Mouse (Mus musculus) Patski (cell line): ENCODE measurements at regions not wholly inside any gene's neighbourhood (a gene's known extent, or its start where the extent isn't known, plus 50 kb on each side); places are given as distances from the start of the nearest gene placed in this dataset.

ENCODE experiments used
- ATAC-seq: fragments of 100-300 bp; one replicate; pipeline ENCODE4 v1.8.0; 2021
- CTCF ChIA-PET: fragments of 350-600 bp; sonication (Branson Sonifier 250); formaldehyde crosslinking; loops from one replicate; lab custom pipeline; 2022; ENCODE audit warnings: inconsistent platforms; lab: Charles Lee
- POLR2A ChIA-PET: fragments of 350-600 bp; sonication (Branson Sonifier 250); formaldehyde crosslinking; loops from one replicate; lab custom pipeline; 2022; ENCODE audit warnings: antibody characterized with exemption, inconsistent platforms; lab: Charles Lee
- DNase-seq: peaks from one replicate; pipeline ENCODE4 v3.0.0-alpha.2; 2011; ENCODE audit warnings: low read depth, low spot score
- H3K27me3 ChIP-seq: fragments of 371-371 bp; one replicate; pipeline ENCODE4 v1.5.1; 2021
- CTCF ChIP-seq: fragments of 100-300 bp; IDR thresholded peaks from one replicate; pipeline ENCODE4 v1.5.1; 2021
- in situ Hi-C: fragments of 300-500 bp; cut with MboI; formaldehyde crosslinking; loops from 3 replicates; pipeline ENCODE4 v1.11.1; 2018; ENCODE audit warnings: low pct_unique_long_range_greater_than_20kb, mixed read lengths

GRCm38 (mm10) chr4:89366581-89367141, 55.8 kb upstream of the Cdkn2b start:
- no peak for ATAC-seq

DNA sequence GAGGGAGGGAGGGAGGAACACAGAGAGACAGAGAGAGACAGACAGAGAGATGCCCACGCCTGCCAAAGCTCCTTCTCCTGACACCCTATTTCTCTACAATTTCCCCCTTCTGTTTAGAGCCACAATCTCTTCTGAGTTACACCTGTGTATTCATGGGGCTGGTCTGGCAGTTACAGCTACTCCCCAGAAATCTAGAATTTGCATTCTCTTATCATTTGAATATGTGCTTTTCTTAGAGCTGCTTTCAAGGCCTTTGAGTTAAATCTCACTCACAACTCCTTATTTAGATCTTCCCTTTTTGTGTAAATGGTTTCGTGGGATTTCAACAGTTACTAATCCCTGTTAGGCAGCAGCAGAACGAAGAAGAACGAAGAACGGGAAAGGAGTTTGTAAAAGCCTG, 55.0 kb upstream of the Cdkn2b start:
- CTCF ChIA-PET, result interaction anchor here (1.9 kb wide), 1 partner anchor 13 kb away, joined by 7 read pairs; no protein-coding TSS in a partner anchor

More at GRCm38 (mm10) chr4:89366581-89367141, 55.8 kb upstream of the Cdkn2b start:
- TF ChIP-seq CTCF, result no peak
- DNase-seq, result no peak
- in situ Hi-C loops, result loop anchor here (25.0 kb wide), 1 partner anchor 146 kb away; no protein-coding TSS in a partner anchor
- H3K27me3 ChIP-seq, result no peaks in the 10 kb centered on the region
- POLR2A ChIA-PET, result no interaction called here
- CTCF ChIA-PET, result no interaction called here

GRCm38 (mm10) chr4:89363150-89363683, 52.4 kb upstream of the Cdkn2b start:
- H3K27me3 ChIP-seq, result no peaks in the 10 kb centered on the region
- DNase-seq, result no peak
- POLR2A ChIA-PET, result interaction anchor here (0.5 to 0.7 kb wide), 2 partner anchors 425 to 436 kb away, joined by 3 to 6 read pairs; no protein-coding TSS in a partner anchor
- in situ Hi-C loops, result loop anchor here (25.0 kb wide), 1 partner anchor 149 kb away; no protein-coding TSS in a partner anchor
- CTCF ChIA-PET, result interaction anchor here (1.0 kb wide), 1 partner anchor 152 kb away, joined by 3 read pairs; no protein-coding TSS in a partner anchor
- no peak for ATAC-seq
- no peak for TF ChIP-seq CTCF

More for the DNA sequence above, 55.0 kb upstream of the Cdkn2b start:
- H3K27me3 ChIP-seq, result no peaks in the 10 kb centered on the region
- POLR2A ChIA-PET, result no interaction called here
- DNase-seq (no peak), ATAC-seq (no peak)
- in situ Hi-C loops, result loop anchor here (25.0 kb wide), 1 partner anchor 146 kb away; no protein-coding TSS in a partner anchor
- no peak for TF ChIP-seq CTCF

GRCm38 (mm10) chr4:89362650-89363049, 51.8 kb upstream of the Cdkn2b start:
- no peaks in the 10 kb centered on the region for H3K27me3 ChIP-seq
- ATAC-seq (no peak), DNase-seq (no peak)
- POLR2A ChIA-PET, result interaction anchor here (0.7 kb wide), 1 partner anchor 436 kb away, joined by 6 read pairs; no protein-coding TSS in a partner anchor
- in situ Hi-C loops, result loop anchor here (25.0 kb wide), 1 partner anchor 150 kb away; no protein-coding TSS in a partner anchor
- TF ChIP-seq CTCF, result no peak
- CTCF ChIA-PET, result interaction anchor here (0.7 to 1.0 kb wide), 2 partner anchors 149 to 153 kb away, joined by 3 read pairs; no protein-coding TSS in a partner anchor

DNA sequence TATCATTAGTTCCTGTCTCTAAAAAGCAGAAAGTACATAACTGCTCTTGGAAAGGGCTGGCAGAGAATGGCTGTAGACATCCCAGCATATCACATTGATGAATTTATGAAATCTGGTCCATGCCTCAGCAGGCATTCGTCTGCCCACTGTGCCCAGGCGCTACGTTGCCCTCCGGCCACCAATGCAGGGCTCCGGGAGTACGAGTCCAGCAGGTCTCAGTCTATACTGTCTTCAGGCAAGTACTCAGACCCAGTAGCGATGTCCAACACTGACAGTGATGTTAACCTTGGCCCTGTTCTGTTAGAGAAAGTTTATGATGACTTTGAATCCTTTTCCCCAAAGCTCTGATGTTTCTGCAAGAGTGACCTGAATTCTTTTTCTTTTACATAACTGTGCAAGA, 50.5 kb upstream of the Cdkn2b start:
- TF ChIP-seq CTCF, result no peak
- ATAC-seq (no peak), DNase-seq (no peak)
- no peaks in the 10 kb centered on the region for H3K27me3 ChIP-seq
- ChIA-PET POLR2A (interaction anchor here (0.7 to 1.0 kb wide), 2 partner anchors 32 to 1426 kb away, joined by 3 read pairs; no protein-coding TSS in a partner anchor), CTCF (interaction anchor here (1.3 to 2.5 kb wide), 3 partner anchors 9 to 66 kb away, joined by 4 to 9 read pairs (median 4); no protein-coding TSS in a partner anchor)
- in situ Hi-C loops, result loop anchor here (25.0 kb wide), 1 partner anchor 151 kb away; no protein-coding TSS in a partner anchor
